Mouse (Mus musculus): Measurements from ENCODE around the gene Gabarapl1.

GRCm38 (mm10) chr6:129507024-129507423 is 25.9 kb upstream of the Gabarapl1 start, which contains the start of gene Olr1:
- no peak for TF ChIP-seq POLR2A (IDR thresholded peaks at IDR 0.05; ENCODE audit: insufficient read length, low read depth)
- TF ChIP-seq POLR2AphosphoS2 (IDR thresholded peaks at IDR 0.05; ENCODE audit: insufficient read length, low read depth) = no peak
- TF ChIP-seq MAX (IDR thresholded peaks at IDR 0.05; ENCODE audit: low read depth) = no peak
- TF ChIP-seq E2F4 (IDR thresholded peaks at IDR 0.05; ENCODE audit: insufficient read depth) = peak; percentile 16
- TF ChIP-seq USF1 (IDR thresholded peaks at IDR 0.05; ENCODE audit: low read depth) = no peak

All from myocyte (in vitro differentiated cells).